Mouse (Mus musculus) hindbrain, embryonic 15.5 days (tissue): Measurements from ENCODE around the gene Tsfm. TPM values are rescaled to one million over a fixed set of nuclear protein-coding genes. Genes with fewer than 3 reads are reported as not detected.

ENCODE experiments used
- ATAC-seq: fragments of 200-750 bp; cut with Nextera tagmentation; 2 replicates; pipeline ENCODE4 v1.8.0; 2017; ENCODE audit warnings: low read depth, moderate number of reproducible peaks, moderate TSS enrichment; ENCODE audit not compliant: low FRiP score
- H3K27ac ChIP-seq: fragments of 300-500 bp; sonication (generic); replicated peaks from 2 replicates; pipeline ENCODE4 v1.5.1; 2015; ENCODE audit warnings: mild to moderate bottlenecking, inconsistent platforms
- H3K27me3 ChIP-seq: fragments of 300-500 bp; sonication (generic); 2 replicates; pipeline ENCODE4 v1.6.1; 2015; ENCODE audit warnings: control low read depth, inconsistent platforms
- H3K36me3 ChIP-seq: fragments of 300-500 bp; sonication (generic); 2 replicates; pipeline ENCODE4 v1.6.1; 2015; ENCODE audit warnings: control low read depth, inconsistent platforms
- H3K4me1 ChIP-seq: fragments of 300-500 bp; sonication (generic); replicated peaks from 2 replicates; pipeline ENCODE4 v1.6.1; 2015; ENCODE audit warnings: control low read depth, inconsistent platforms
- H3K4me2 ChIP-seq: fragments of 300-500 bp; sonication (generic); 2 replicates; pipeline ENCODE4 v1.6.1; 2015; ENCODE audit warnings: moderate library complexity, mild to moderate bottlenecking, inconsistent platforms
- H3K4me3 ChIP-seq: fragments of 300-500 bp; sonication (generic); 2 replicates; pipeline ENCODE4 v1.5.1; 2015; ENCODE audit warnings: mild to moderate bottlenecking, inconsistent platforms
- H3K9ac ChIP-seq: fragments of 300-500 bp; sonication (generic); 2 replicates; pipeline ENCODE4 v1.6.1; 2015; ENCODE audit warnings: inconsistent platforms
- H3K9me3 ChIP-seq: fragments of 300-500 bp; sonication (generic); 2 replicates; pipeline ENCODE4 v1.6.1; 2016; ENCODE audit warnings: control low read depth, inconsistent platforms
- WGBS: fragments of 180-500 bp; shearing (Covaris S2); methylation state at CpG from one replicate; pipeline ENCODE4 v1.1.7; 2015; 5-methylcytosine and 5-hydroxymethylcytosine counted together
- polyA plus RNA-seq: library from polyadenylated mRNA; unstranded; fragments of >200 nt; fragmentation: Nextera tagmentation; extraction: Ambion mirVana; gene quantifications from 2 replicates; pipeline ENCODE4 v1.2.1, GENCODE M21; 2015

Gene Tsfm
- polyA plus RNA-seq, 1 experiment from 2014 or later: 61.6 TPM

GRCm38 (mm10) chr10:127061513-127061912 lies 30.9 kb upstream of the Tsfm start:
- Histone ChIP-seq H3K4me3 (peak overlapping the region; percentile 90), H3K36me3 (peaks cover 28% of the 10 kb centered on the region), H3K27me3 (no peaks in the 10 kb centered on the region), H3K4me2 (peak overlapping the region; percentile 73), H3K9ac (peak overlapping the region; percentile 93; the same call in 1 of the 2 replicates), H3K27ac (peak overlapping the region; percentile 94), H3K9me3 (no peaks in the 10 kb centered on the region), H3K4me1 (peaks cover 48% of the 10 kb centered on the region)
- 64% methylated on average over 2 of the region's 2 CpGs for WGBS
- no peak for ATAC-seq

- ATAC-seq: no peak
- Histone ChIP-seq H3K4me3 (peak overlapping the region; percentile 90), H3K27me3 (no peaks in the 10 kb centered on the region), H3K36me3 (peaks cover 28% of the 10 kb centered on the region), H3K4me1 (peaks cover 50% of the 10 kb centered on the region), H3K4me2 (peak overlapping the region; percentile 73), H3K27ac (peak overlapping the region; percentile 94), H3K9me3 (no peaks in the 10 kb centered on the region), H3K9ac (peak overlapping the region; percentile 93)
- WGBS: 23% methylated on average over 5 of the region's 5 CpGs
Observed at GRCm38 (mm10) chr10:127061085-127061484, 30.4 kb upstream of the Tsfm start.

- Histone ChIP-seq H3K4me2 (peak within 1 kb of the TSS; percentile 73), H3K4me1 (peaks cover 55% of the 10 kb centered on the region), H3K9me3 (no peaks in the 10 kb centered on the region), H3K4me3 (peak within 1 kb of the TSS; percentile 90), H3K9ac (peak within 1 kb of the TSS; percentile 93), H3K36me3 (peaks cover 28% of the 10 kb centered on the region), H3K27me3 (no peaks in the 10 kb centered on the region), H3K27ac (peak within 1 kb of the TSS; percentile 94)
- peak; percentile 34 for ATAC-seq
- WGBS: 2% methylated on average over 58 of the region's 72 CpGs
Observed at GRCm38 (mm10) chr10:127059968-127060916, 29.6 kb upstream of the Tsfm start, which contains the start of gene March9. TSS of gene March9 (minus strand) at chr10:127060184.

- Histone ChIP-seq H3K36me3 (peaks cover 28% of the 10 kb centered on the region), H3K4me1 (peaks cover 52% of the 10 kb centered on the region), H3K27me3 (no peaks in the 10 kb centered on the region), H3K4me3 (peak overlapping the region; percentile 90), H3K9ac (peak overlapping the region; percentile 93), H3K9me3 (no peaks in the 10 kb centered on the region), H3K27ac (peak overlapping the region; percentile 94), H3K4me2 (peak overlapping the region; percentile 73)
- ATAC-seq: no peak
- under 1% methylated on average over 55 of the region's 92 CpGs for WGBS
Observed at GRCm38 (mm10) chr10:127059174-127059967, 28.7 kb upstream of the Tsfm start.

GRCm38 (mm10) chr10:127058708-127059107 lies 28.1 kb upstream of the Tsfm start:
- Histone ChIP-seq H3K27me3 (no peaks in the 10 kb centered on the region), H3K9me3 (no peaks in the 10 kb centered on the region), H3K4me1 (peaks cover 50% of the 10 kb centered on the region), H3K36me3 (peaks cover 34% of the 10 kb centered on the region), H3K4me3 (peak overlapping the region; percentile 90), H3K4me2 (peak overlapping the region; percentile 73), H3K9ac (peak overlapping the region; percentile 93), H3K27ac (peak overlapping the region; percentile 94; the same call in 1 of the 2 replicates)
- no peak for ATAC-seq
- 4% methylated on average over 8 of the region's 8 CpGs for WGBS

GRCm38 (mm10) chr10:127058161-127058560 lies 27.5 kb upstream of the Tsfm start:
- Histone ChIP-seq H3K27me3 (no peaks in the 10 kb centered on the region), H3K9ac (peak overlapping the region; percentile 93), H3K4me3 (peak overlapping the region; percentile 90), H3K27ac (0 out of 2 replicates have a peak overlapping the region, but pooled peaks have one; percentile 94), H3K36me3 (peaks cover 35% of the 10 kb centered on the region), H3K4me1 (peaks cover 50% of the 10 kb centered on the region), H3K4me2 (peak overlapping the region; percentile 73), H3K9me3 (no peaks in the 10 kb centered on the region)
- WGBS: under 1% methylated on average over 9 of the region's 9 CpGs
- no peak for ATAC-seq

GRCm38 (mm10) chr10:127056490-127056889 lies 25.9 kb upstream of the Tsfm start:
- no peak overlapping the region for H3K27ac ChIP-seq
- no peak overlapping the region for H3K4me3 ChIP-seq
- peaks cover 1% of the 10 kb centered on the region for H3K27me3 ChIP-seq
- no peak overlapping the region for H3K9ac ChIP-seq
- H3K9me3 ChIP-seq: no peaks in the 10 kb centered on the region
- 90% methylated on average over 20 of the region's 20 CpGs for WGBS
- H3K4me2 ChIP-seq: no peak overlapping the region
- no peak for ATAC-seq
- H3K36me3 ChIP-seq: peaks cover 38% of the 10 kb centered on the region
- H3K4me1 ChIP-seq: peaks cover 40% of the 10 kb centered on the region

GRCm38 (mm10) chr10:127055406-127055805 lies 24.8 kb upstream of the Tsfm start:
- Histone ChIP-seq H3K4me3 (no peak overlapping the region), H3K36me3 (peaks cover 38% of the 10 kb centered on the region), H3K27ac (no peak overlapping the region), H3K27me3 (peaks cover 12% of the 10 kb centered on the region), H3K4me1 (peaks cover 34% of the 10 kb centered on the region), H3K9me3 (no peaks in the 10 kb centered on the region), H3K9ac (no peak overlapping the region), H3K4me2 (no peak overlapping the region)
- no peak for ATAC-seq
- WGBS: 90% methylated on average over 8 of the region's 8 CpGs

- Histone ChIP-seq H3K27me3 (peaks cover 20% of the 10 kb centered on the region), H3K27ac (no peak overlapping the region), H3K4me3 (no peak overlapping the region), H3K4me1 (peaks cover 38% of the 10 kb centered on the region), H3K4me2 (no peak overlapping the region), H3K9ac (no peak overlapping the region), H3K36me3 (peaks cover 38% of the 10 kb centered on the region), H3K9me3 (no peaks in the 10 kb centered on the region)
- 77% methylated on average over 4 of the region's 4 CpGs for WGBS
- ATAC-seq: no peak
Observed at GRCm38 (mm10) chr10:127054646-127055045, 24.0 kb upstream of the Tsfm start.

- Histone ChIP-seq H3K4me1 (peaks cover 17% of the 10 kb centered on the region; the same call in 1 of the 2 replicates), H3K9ac (no peak overlapping the region), H3K27me3 (peaks cover 44% of the 10 kb centered on the region), H3K4me2 (no peak overlapping the region), H3K36me3 (peaks cover 15% of the 10 kb centered on the region; the same call in 1 of the 2 replicates), H3K9me3 (no peaks in the 10 kb centered on the region), H3K27ac (no peak overlapping the region), H3K4me3 (0 out of 2 replicates have a peak overlapping the region, but pooled peaks have one; percentile 2)
- no peak for ATAC-seq
- 17% methylated on average over 10 of the region's 10 CpGs for WGBS
Observed at GRCm38 (mm10) chr10:127050119-127050474, 19.5 kb upstream of the Tsfm start.

- Histone ChIP-seq H3K9ac (no peak overlapping the region), H3K27ac (no peak overlapping the region), H3K4me1 (peaks cover 12% of the 10 kb centered on the region; the same call in 1 of the 2 replicates), H3K4me3 (0 out of 2 replicates have a peak overlapping the region, but pooled peaks have one; percentile 2), H3K4me2 (no peak overlapping the region), H3K9me3 (no peaks in the 10 kb centered on the region), H3K36me3 (peaks cover 12% of the 10 kb centered on the region; the same call in 1 of the 2 replicates), H3K27me3 (peaks cover 44% of the 10 kb centered on the region)
- WGBS: 4% methylated on average over 29 of the region's 29 CpGs
- no peak for ATAC-seq
Observed at GRCm38 (mm10) chr10:127049395-127050118, 18.9 kb upstream of the Tsfm start.
